In genomic region chr5:121654526-121654925, GRCm38 (mm10) we compare ENCODE assay signal across 19 mouse cellular contexts.
"Had no signal": no experiment of that assay in that cellular context is flagged by ENCODE, and none has a peak within 500 bp of the region (broad histone marks: within the 10 kb centered on the region; RNA-seq: fewer than 3 reads in every experiment).

No protein-coding gene starts in this region.

- H3K4me3 ChIP-seq: midbrain, embryonic 10.5 days; midbrain, embryonic 12.5 days; myocyte; neural tube, embryonic 13.5 days; neural tube, embryonic 15.5 days had no signal

- H3K9ac ChIP-seq: lung, embryonic 14.5 days; midbrain, embryonic 12.5 days; neural tube, embryonic 13.5 days; neural tube, embryonic 15.5 days had no signal

- H3K4me1 ChIP-seq: midbrain, embryonic 12.5 days had no signal

- H3K36me3 ChIP-seq: midbrain, embryonic 10.5 days; midbrain, embryonic 12.5 days; neural tube, embryonic 13.5 days; neural tube, embryonic 15.5 days had no signal

- ATAC-seq: midbrain, embryonic 16.5 days had no signal

- H3K27ac ChIP-seq: midbrain, embryonic 12.5 days; neural tube, embryonic 13.5 days; neural tube, embryonic 15.5 days had no signal

- H3K9me3 ChIP-seq: midbrain, embryonic 10.5 days; midbrain, embryonic 12.5 days; neural tube, embryonic 13.5 days; neural tube, embryonic 15.5 days had no signal

- H3K27me3 ChIP-seq: midbrain, embryonic 12.5 days; neural tube, embryonic 13.5 days; neural tube, embryonic 15.5 days had no signal

- DNase-seq: lung, adult 18-20 months; lung, embryonic 14.5 days; lung, postnatal 10 days; lung, postnatal 4 days; midbrain, embryonic 14.5 days; retina, postnatal 1 day; right cerebral cortex, adult 18-20 months; right cerebral cortex, postnatal 25 days; right cerebral cortex, postnatal 4 days; spleen, adult 18-20 months; thymus, adult 18-20 months; thymus, postnatal 14 days; thymus, postnatal 36 days had no signal

- H3K4me2 ChIP-seq: lung, embryonic 14.5 days; midbrain, embryonic 12.5 days; neural tube, embryonic 13.5 days; neural tube, embryonic 15.5 days had no signal
